Mouse (Mus musculus): ENCODE data around the gene Smarcd1. TPM values are rescaled to one million over a fixed set of nuclear protein-coding genes. Genes with fewer than 3 reads are reported as not detected.

The Smarcd1 gene
- polyA plus RNA-seq, 1 experiment from 2014 or later, result 57.4 TPM

DNA sequence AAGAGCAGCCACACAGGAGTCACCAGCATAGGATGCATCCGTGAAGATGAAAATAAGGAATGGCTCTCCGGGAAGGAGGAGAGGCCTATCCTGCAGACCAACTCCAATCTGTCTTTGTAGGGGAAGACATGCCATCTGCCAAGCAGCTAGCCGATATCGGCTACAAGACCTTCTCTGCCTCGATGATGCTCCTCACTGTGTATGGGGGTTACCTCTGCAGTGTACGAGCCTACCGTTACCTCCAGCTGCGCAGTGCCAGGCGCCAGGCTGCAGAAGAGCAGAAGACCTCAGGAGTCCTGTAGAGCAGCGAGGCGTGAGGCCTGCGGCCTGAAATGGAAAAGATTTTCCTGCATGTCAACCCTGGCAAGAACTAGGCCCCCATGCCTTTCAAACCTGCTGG lies 25.6 kb downstream of the Smarcd1 start:
- H3K4me1 ChIP-seq, result peaks cover 39% of the 10 kb centered on the region
- ATAC-seq (replicated peaks; ENCODE audit: low FRiP score), result no peak
- H3K27ac ChIP-seq, result no peak overlapping the region
- H3K36me3 ChIP-seq, result peaks cover 42% of the 10 kb centered on the region
- no peak overlapping the region for H3K4me3 ChIP-seq (replicated peaks)
- no peaks in the 10 kb centered on the region for H3K27me3 ChIP-seq
- no peak overlapping the region for H3K4me2 ChIP-seq
- no peak overlapping the region for H3K9ac ChIP-seq
- H3K9me3 ChIP-seq (replicated peaks), result peaks cover 4% of the 10 kb centered on the region; the same call in 1 of the 2 replicates
- WGBS, result 92% methylated on average over 12 of the region's 12 CpGs

DNA sequence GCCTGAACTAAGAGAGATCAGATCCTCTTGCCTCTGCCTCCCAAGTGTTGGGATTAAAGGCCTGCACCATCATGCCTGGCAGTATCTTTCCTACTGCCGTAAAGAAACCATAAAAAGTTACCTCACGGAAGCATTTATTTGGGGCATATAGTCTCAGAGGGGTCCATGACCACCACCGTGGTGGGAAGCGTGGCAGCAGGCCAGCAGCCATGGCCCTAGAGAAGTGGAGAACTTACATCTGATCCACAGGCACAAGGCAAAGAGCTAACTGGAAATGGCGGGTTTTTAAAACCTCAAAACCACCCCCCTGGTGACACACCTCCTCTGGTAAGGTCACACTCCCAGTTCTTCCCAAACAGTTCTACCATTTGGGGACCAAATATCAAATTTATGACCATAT lies 26.3 kb downstream of the Smarcd1 start:
- no peak for ATAC-seq (replicated peaks; ENCODE audit: low FRiP score)
- no peaks in the 10 kb centered on the region for H3K27me3 ChIP-seq
- H3K9ac ChIP-seq, result no peak overlapping the region
- WGBS, result 94% methylated on average over 5 of the region's 5 CpGs
- H3K4me2 ChIP-seq, result no peak overlapping the region
- H3K27ac ChIP-seq, result no peak overlapping the region
- peaks cover 32% of the 10 kb centered on the region for H3K4me1 ChIP-seq
- peaks cover 4% of the 10 kb centered on the region; the same call in 1 of the 2 replicates for H3K9me3 ChIP-seq (replicated peaks)
- no peak overlapping the region for H3K4me3 ChIP-seq (replicated peaks)
- peaks cover 49% of the 10 kb centered on the region for H3K36me3 ChIP-seq

DNA sequence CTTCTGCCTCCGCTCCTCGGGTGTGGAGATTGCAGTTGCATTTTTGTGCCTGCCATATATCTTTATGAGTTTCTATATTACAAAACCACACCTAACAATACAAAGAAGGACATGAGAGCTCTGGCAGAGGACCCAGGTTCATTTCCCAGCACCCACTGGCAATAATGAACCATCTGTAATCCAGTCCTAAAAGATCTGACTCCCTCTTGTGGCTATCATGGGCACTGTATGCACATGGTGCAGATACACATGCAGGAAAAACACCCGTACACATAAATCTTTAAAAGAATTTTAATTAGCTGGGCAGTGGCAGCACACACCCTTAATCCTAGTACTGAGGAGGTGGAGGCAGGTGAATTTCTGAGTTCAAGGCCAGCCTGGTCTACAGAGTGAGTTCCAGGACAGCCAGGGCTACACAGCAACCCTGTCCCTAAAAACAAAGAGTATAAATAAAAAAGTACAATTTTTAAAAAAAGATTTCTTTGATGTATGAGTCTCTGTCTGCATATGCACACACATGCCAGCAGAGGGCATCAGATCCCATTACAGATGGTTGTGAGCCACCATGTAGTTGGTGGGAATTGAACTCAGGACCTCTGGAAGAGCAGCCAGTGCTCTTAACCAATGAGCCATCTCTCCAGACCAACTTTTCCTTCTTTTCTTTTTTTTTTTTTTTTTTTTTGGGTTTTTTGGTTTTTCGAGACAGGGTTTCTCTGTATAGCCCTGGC lies 27.3 kb downstream of the Smarcd1 start:
- Histone ChIP-seq H3K27ac (no peak overlapping the region), H3K36me3 (peaks cover 56% of the 10 kb centered on the region), H3K9ac (no peak overlapping the region), H3K4me1 (peaks cover 22% of the 10 kb centered on the region), H3K4me2 (no peak overlapping the region), H3K9me3 (replicated peaks) (peaks cover 4% of the 10 kb centered on the region; the same call in 1 of the 2 replicates), H3K4me3 (replicated peaks) (no peak overlapping the region), H3K27me3 (no peaks in the 10 kb centered on the region)
- 96% methylated on average over 4 of the region's 4 CpGs for WGBS
- no peak for ATAC-seq (replicated peaks; ENCODE audit: low FRiP score)

DNA sequence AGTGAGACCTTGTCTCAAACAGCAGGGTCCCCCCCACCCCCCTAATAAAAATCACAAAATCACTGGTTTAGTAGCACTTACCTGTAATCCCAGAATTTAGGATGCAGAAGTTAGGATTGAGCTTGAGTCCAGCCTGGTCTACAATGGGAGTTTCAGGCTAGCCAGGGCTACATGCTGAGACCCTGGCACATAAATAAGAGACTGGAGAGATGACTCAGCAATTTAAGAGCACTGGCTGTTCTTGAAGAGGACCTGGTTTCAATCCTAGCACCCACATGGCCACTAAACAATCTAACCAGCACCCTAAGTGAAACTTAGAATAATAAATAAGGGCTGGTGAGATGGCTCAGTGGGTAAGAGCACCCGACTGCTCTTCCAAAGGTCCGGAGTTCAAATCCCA lies 29.2 kb downstream of the Smarcd1 start:
- Histone ChIP-seq H3K9ac (no peak overlapping the region), H3K36me3 (peaks cover 67% of the 10 kb centered on the region), H3K4me2 (no peak overlapping the region), H3K27ac (no peak overlapping the region), H3K4me1 (peaks cover 11% of the 10 kb centered on the region; the same call in 1 of the 2 replicates), H3K9me3 (replicated peaks) (peaks cover 4% of the 10 kb centered on the region; the same call in 1 of the 2 replicates), H3K27me3 (no peaks in the 10 kb centered on the region), H3K4me3 (replicated peaks) (no peak overlapping the region)
- WGBS, result 100% methylated on average over 2 of the region's 2 CpGs
- no peak for ATAC-seq (replicated peaks; ENCODE audit: low FRiP score)

DNA sequence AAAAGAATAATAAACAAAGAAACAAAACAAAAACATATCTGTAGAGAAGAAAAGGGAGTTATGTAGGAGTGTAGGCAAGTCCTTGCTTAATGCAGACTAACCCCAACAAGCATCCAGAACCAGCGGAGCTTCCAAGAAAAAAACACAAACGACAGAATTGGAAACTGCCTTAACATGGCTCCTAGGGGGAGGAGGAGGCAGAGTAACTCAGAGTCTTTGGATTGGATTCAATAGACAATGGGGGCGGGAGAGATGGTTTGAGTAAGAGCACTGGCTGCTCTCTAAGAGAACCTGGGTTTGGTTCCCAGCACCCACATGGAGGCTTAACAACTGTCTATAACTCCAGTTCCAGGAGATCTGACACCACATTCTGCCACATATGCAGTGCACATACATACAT lies 29.7 kb downstream of the Smarcd1 start:
- Histone ChIP-seq H3K9ac (no peak overlapping the region), H3K27me3 (no peaks in the 10 kb centered on the region), H3K36me3 (peaks cover 72% of the 10 kb centered on the region), H3K27ac (no peak overlapping the region), H3K4me1 (peaks cover 6% of the 10 kb centered on the region; the same call in 1 of the 2 replicates), H3K4me2 (no peak overlapping the region), H3K4me3 (replicated peaks) (no peak overlapping the region), H3K9me3 (replicated peaks) (peaks cover 4% of the 10 kb centered on the region; the same call in 1 of the 2 replicates)
- ATAC-seq (replicated peaks; ENCODE audit: low FRiP score), result no peak
- 83% methylated on average over 3 of the region's 3 CpGs for WGBS

DNA sequence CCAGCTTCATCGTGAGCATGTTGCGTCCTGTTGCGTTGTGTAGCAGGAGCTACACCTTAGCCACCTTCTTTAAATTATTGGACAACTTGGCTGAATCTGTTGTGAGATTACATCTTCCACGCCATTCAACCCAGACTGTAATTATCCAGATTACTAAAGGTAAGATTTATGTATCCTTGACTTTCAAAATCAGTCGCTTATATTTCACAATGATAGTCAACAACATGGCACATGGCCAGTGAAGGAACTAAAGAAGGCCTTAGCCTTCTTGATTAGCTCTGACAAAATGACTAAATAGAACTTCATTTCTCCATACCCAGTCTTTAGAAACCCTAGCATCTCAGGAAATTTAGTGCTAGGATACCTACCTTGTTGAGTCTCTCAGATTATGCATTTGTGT lies 31.3 kb downstream of the Smarcd1 start:
- Histone ChIP-seq H3K27me3 (no peaks in the 10 kb centered on the region), H3K36me3 (peaks cover 78% of the 10 kb centered on the region), H3K27ac (no peak overlapping the region), H3K9ac (no peak overlapping the region), H3K4me1 (no peaks in the 10 kb centered on the region), H3K9me3 (replicated peaks) (peaks cover 4% of the 10 kb centered on the region; the same call in 1 of the 2 replicates), H3K4me2 (no peak overlapping the region), H3K4me3 (replicated peaks) (no peak overlapping the region)
- ATAC-seq (replicated peaks; ENCODE audit: low FRiP score), result no peak
- 96% methylated on average over 5 of the region's 5 CpGs for WGBS

DNA sequence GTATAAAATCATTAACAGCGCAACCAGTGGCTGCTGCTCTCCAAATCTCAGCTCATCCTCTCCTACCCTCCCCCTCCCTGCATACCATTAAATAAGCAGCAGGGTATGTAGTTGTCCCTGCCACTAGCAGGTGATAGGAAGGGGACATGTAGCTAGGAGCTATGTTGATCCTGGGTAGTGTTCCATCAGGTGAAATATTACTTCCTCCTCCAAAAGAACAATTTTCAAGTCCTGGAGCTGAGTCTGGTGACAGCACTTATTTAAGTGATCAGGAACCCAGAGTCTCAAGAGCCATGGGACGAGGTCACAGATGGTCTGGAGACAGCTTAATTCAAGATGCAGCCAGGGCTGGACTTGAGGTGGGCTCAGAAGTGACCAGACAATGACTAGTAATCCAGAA lies 33.7 kb downstream of the Smarcd1 start:
- Histone ChIP-seq H3K4me1 (no peaks in the 10 kb centered on the region), H3K36me3 (peaks cover 82% of the 10 kb centered on the region), H3K27ac (no peak overlapping the region), H3K27me3 (no peaks in the 10 kb centered on the region), H3K4me2 (no peak overlapping the region), H3K9ac (no peak overlapping the region), H3K4me3 (replicated peaks) (no peak overlapping the region), H3K9me3 (replicated peaks) (no peaks in the 10 kb centered on the region)
- ATAC-seq (replicated peaks; ENCODE audit: low FRiP score), result no peak
- 94% methylated on average over 2 of the region's 2 CpGs for WGBS

DNA sequence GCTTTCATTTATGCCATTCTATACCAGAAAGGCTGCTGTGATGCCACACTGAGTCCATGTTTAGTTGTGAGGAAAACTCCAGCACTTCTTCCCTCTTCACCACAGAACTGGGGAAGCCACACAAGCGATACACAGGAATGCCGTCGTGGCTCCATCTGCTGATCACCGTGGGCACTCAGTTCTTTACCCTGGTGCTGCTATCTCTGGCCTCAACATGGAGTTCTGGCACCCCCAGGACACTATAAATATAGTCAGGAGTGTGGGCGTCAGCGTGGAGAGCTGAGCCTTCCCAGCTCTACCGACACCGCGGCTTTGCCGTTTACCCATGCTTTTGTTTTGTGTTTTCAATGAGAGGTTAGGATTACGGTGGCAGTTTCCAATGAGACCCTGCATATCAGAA lies 34.7 kb downstream of the Smarcd1 start:
- no peaks in the 10 kb centered on the region for H3K27me3 ChIP-seq
- 90% methylated on average over 11 of the region's 11 CpGs for WGBS
- no peak for ATAC-seq (replicated peaks; ENCODE audit: low FRiP score)
- H3K9ac ChIP-seq, result no peak overlapping the region
- no peaks in the 10 kb centered on the region for H3K9me3 ChIP-seq (replicated peaks)
- no peak overlapping the region for H3K27ac ChIP-seq
- peaks cover 86% of the 10 kb centered on the region for H3K36me3 ChIP-seq
- H3K4me3 ChIP-seq (replicated peaks), result no peak overlapping the region
- H3K4me2 ChIP-seq, result no peak overlapping the region
- H3K4me1 ChIP-seq, result no peaks in the 10 kb centered on the region

DNA sequence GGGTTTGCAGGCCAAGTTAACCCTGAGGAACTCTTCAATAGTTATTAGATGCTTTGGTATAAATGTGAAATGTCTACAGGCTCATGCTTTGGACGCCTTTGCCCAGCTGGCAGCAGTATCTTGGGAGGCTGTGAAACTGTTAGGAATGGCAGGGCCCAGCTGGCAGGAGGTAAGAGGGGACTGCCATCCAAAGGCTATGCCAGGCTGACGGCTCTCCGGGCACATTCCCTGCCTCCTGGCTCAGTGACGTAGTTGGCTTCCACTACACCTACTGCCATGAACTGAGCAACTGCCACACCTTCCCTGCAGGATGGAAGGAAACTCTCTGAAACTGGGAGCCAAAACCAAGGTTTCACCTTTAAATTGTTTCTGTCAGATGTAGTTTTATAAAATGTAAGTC lies 38.3 kb downstream of the Smarcd1 start:
- Histone ChIP-seq H3K4me2 (no peak overlapping the region), H3K9me3 (replicated peaks) (no peaks in the 10 kb centered on the region), H3K4me1 (no peaks in the 10 kb centered on the region), H3K36me3 (peaks cover 94% of the 10 kb centered on the region), H3K4me3 (replicated peaks) (no peak overlapping the region), H3K27me3 (no peaks in the 10 kb centered on the region), H3K27ac (no peak overlapping the region), H3K9ac (no peak overlapping the region)
- 97% methylated on average over 4 of the region's 4 CpGs for WGBS
- ATAC-seq (replicated peaks; ENCODE audit: low FRiP score), result no peak

DNA sequence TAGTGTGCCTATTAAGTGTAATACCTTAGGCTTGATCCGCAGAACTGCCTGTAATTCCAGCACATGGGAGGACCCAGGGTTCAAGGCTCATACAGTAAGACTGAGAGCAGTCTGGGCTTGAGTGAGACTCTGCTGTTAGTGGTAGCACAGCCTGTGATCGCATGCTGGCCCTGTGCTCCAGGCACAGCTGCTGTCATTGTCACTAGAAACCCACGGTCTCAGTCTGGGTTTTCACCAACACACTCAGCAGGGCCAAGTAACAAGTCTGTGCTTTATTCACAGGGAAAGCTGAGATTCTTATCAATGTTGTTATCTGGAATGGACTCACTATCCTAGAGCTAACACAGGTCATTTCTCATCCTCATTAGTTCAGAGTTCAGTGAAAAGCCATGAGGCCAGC lies 52.3 kb downstream of the Smarcd1 start:
- Histone ChIP-seq H3K27me3 (no peaks in the 10 kb centered on the region), H3K36me3 (peaks cover 19% of the 10 kb centered on the region), H3K4me2 (no peak overlapping the region), H3K4me3 (replicated peaks) (no peak overlapping the region), H3K9me3 (replicated peaks) (no peaks in the 10 kb centered on the region), H3K4me1 (peaks cover 3% of the 10 kb centered on the region; the same call in 1 of the 2 replicates), H3K27ac (no peak overlapping the region), H3K9ac (no peak overlapping the region)
- 78% methylated on average over 3 of the region's 3 CpGs for WGBS
- no peak for ATAC-seq (replicated peaks; ENCODE audit: low FRiP score)
